Mouse (Mus musculus) embryonic facial prominence, embryonic 12.5 days (tissue): ENCODE results near the gene Gpr182. TPM values are rescaled to one million over a fixed set of nuclear protein-coding genes. Genes with fewer than 3 reads are reported as not detected.
"Not testable (repeated sequence)": the region's sequence is repeated elsewhere in the genome, so short reads cannot be mapped to it uniquely, and the experiment has no call there.

Experiments
- ATAC-seq: fragments of 200-750 bp; cut with Nextera tagmentation; 2 replicates; pipeline ENCODE4 v1.8.0; 2017; ENCODE audit not compliant: insufficient number of reproducible peaks, insufficient read depth, low FRiP score, low TSS enrichment
- H3K27ac ChIP-seq: fragments of 300-500 bp; sonication (generic); 2 replicates; pipeline ENCODE4 v1.5.1; 2016; ENCODE audit warnings: mild to moderate bottlenecking
- H3K27me3 ChIP-seq: fragments of 300-500 bp; sonication (generic); 2 replicates; pipeline ENCODE4 v1.6.1; 2016; ENCODE audit warnings: mild to moderate bottlenecking, moderate library complexity
- H3K36me3 ChIP-seq: fragments of 300-500 bp; sonication (generic); 2 replicates; pipeline ENCODE4 v1.6.1; 2016; ENCODE audit warnings: mild to moderate bottlenecking
- H3K4me1 ChIP-seq: fragments of 300-500 bp; sonication (generic); 2 replicates; pipeline ENCODE4 v1.6.1; 2016
- H3K4me2 ChIP-seq: fragments of 300-500 bp; sonication (generic); replicated peaks from 2 replicates; pipeline ENCODE4 v1.6.1; 2016; ENCODE audit warnings: mild to moderate bottlenecking, moderate library complexity
- H3K4me3 ChIP-seq: fragments of 300-500 bp; sonication (generic); 2 replicates; pipeline ENCODE4 v1.5.1; 2016; ENCODE audit warnings: mild to moderate bottlenecking
- H3K9ac ChIP-seq: fragments of 300-500 bp; sonication (generic); 2 replicates; pipeline ENCODE4 v1.6.1; 2016; ENCODE audit warnings: mild to moderate bottlenecking, moderate library complexity
- H3K9me3 ChIP-seq: fragments of 300-500 bp; sonication (generic); 2 replicates; pipeline ENCODE4 v1.6.1; 2016; ENCODE audit warnings: mild to moderate bottlenecking, moderate library complexity
- WGBS: fragments of 180-500 bp; shearing (Covaris S2); methylation state at CpG from one replicate; pipeline ENCODE4 v1.1.7; 2016; 5-methylcytosine and 5-hydroxymethylcytosine counted together
- polyA plus RNA-seq: library from polyadenylated mRNA; unstranded; fragments of >200 nt; fragmentation: Nextera tagmentation; extraction: Ambion mirVana; gene quantifications from 2 replicates; pipeline ENCODE4 v1.2.1, GENCODE M21; 2016

Gpr182 gene
- polyA plus RNA-seq, result 0.48 and 0.70 TPM in 2 replicates

GRCm38 (mm10) chr10:127751548-127751947, at the start of gene Gpr182:
Gene Gpr182 (minus strand): TSS chr10:127751732.
- WGBS, result 45% methylated on average over 8 of the region's 8 CpGs
- H3K4me3 ChIP-seq, result no peak within 1 kb of the TSS
- no peak for ATAC-seq
- peaks cover 19% of the 10 kb centered on the region for H3K36me3 ChIP-seq
- no peak within 1 kb of the TSS for H3K9ac ChIP-seq
- no peaks in the 10 kb centered on the region for H3K9me3 ChIP-seq
- H3K27ac ChIP-seq, result no peak within 1 kb of the TSS
- no peaks in the 10 kb centered on the region for H3K27me3 ChIP-seq
- peaks cover 10% of the 10 kb centered on the region; the same call in 1 of the 2 replicates for H3K4me1 ChIP-seq
- no peak within 1 kb of the TSS; the same call in 1 of the 2 replicates for H3K4me2 ChIP-seq

DNA sequence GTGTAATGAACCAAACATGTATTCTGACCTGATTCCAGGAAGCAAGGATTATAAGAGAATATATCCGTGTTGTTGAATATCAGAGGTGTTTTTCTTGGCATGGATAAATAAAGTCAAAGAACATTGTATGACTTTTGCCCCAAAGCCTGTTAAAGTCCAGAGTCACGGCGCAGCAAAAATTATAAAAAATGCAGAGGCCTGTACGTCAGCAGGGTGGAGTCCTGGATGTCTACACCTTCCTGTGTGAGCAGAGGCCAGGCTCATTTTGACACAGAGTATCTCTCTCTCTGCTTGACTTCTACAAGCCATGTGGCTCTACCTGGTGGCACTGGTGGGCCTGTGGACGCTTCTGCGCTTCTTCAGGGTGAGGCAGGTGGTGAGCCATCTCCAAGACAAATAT, 49.4 kb upstream of the Gpr182 start, which contains the start of gene Rdh16:
TSS of gene Rdh16 (plus strand) at position 262 of the 400 bp plus-strand sequence.
- ATAC-seq, result no peak
- 88% methylated on average over 6 of the region's 6 CpGs for WGBS
- Histone ChIP-seq H3K9ac (no peak within 1 kb of the TSS), H3K36me3 (no peaks in the 10 kb centered on the region), H3K9me3 (no peaks in the 10 kb centered on the region; the same call in 1 of the 2 replicates), H3K4me2 (no peak within 1 kb of the TSS), H3K4me1 (no peaks in the 10 kb centered on the region), H3K27me3 (no peaks in the 10 kb centered on the region), H3K4me3 (no peak within 1 kb of the TSS), H3K27ac (no peak within 1 kb of the TSS)

DNA sequence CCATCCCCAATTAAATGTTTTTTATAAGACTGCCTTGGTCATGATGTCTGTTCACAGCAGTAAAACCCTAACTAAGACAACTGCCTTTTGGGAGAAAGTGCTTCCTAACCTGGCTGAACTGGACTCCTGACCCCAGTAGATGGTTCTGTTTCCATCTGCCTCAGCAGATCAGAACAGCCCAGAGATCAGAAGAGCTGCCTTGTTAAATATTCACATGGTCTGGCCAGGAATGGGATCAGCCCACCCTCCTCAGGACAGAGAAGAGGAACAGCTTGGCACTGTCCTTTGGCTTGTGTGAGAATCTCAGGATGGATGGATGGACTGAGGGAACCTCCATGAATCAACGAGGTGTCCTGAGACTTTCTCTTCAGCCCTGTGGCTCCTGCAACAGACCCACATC, 47.8 kb upstream of the Gpr182 start:
- Histone ChIP-seq H3K4me3 (no peak overlapping the region), H3K36me3 (no peaks in the 10 kb centered on the region), H3K27ac (no peak overlapping the region), H3K9ac (no peak overlapping the region), H3K9me3 (no peaks in the 10 kb centered on the region; the same call in 1 of the 2 replicates), H3K4me2 (no peak overlapping the region), H3K4me1 (no peaks in the 10 kb centered on the region), H3K27me3 (no peaks in the 10 kb centered on the region)
- 67% methylated on average over 1 of the region's 1 CpGs for WGBS
- no peak for ATAC-seq

GRCm38 (mm10) chr10:127785411-127785810, 33.9 kb upstream of the Gpr182 start:
- not testable (repeated sequence) for H3K4me1 ChIP-seq, H3K4me2 ChIP-seq, H3K27ac ChIP-seq, H3K9ac ChIP-seq, H3K27me3 ChIP-seq, ATAC-seq, H3K4me3 ChIP-seq, H3K36me3 ChIP-seq, H3K9me3 ChIP-seq
- WGBS, result 80% methylated on average over 1 of the region's 1 CpGs

DNA sequence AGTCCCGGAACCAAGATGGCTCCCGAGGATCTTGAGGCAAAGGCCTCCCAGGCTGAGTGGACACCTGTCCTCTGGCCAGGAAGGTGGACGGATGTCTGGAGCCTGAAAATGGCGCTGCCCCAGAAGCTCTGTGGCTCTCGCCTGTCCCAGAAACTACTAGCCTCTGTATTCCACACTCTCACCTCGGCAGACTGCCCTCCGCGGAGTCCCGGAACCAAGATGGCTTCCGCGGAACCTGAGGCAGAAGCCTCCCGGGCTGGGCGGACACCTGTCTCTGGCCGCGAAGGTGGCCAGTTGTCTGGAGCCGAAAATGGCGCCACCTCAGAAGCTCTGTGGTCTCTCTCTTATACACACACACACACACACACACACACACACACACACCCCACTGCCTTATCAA, 30.8 kb upstream of the Gpr182 start:
- H3K9ac ChIP-seq, ATAC-seq, H3K4me1 ChIP-seq, H3K36me3 ChIP-seq, H3K4me3 ChIP-seq, H3K27ac ChIP-seq, H3K9me3 ChIP-seq, H3K4me2 ChIP-seq, H3K27me3 ChIP-seq: not testable (repeated sequence)
- 95% methylated on average over 17 of the region's 17 CpGs for WGBS

DNA sequence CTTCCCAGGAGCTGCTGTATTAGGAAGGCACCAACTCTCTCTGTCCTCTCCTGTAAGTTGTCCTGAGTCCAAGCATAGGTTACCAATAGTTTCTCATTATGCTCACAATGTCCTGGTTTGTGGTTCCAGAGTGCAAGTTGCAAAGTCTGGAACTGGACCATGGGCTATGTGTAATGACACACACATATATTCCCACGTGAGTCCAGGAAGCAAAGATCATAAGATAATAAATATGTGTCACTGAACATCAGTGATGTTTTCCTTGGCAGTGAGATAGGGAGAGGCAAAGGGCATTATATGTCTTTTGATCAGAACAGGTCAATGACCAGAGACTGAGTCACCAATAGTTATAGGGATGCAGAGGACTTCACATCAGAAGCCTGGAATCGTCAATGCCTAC, 24.5 kb upstream of the Gpr182 start, which contains the start of gene Rdh9:
TSS of gene Rdh9 (plus strand) at position 376 of the 400 bp plus-strand sequence.
- 77% methylated on average over 2 of the region's 2 CpGs for WGBS

DNA sequence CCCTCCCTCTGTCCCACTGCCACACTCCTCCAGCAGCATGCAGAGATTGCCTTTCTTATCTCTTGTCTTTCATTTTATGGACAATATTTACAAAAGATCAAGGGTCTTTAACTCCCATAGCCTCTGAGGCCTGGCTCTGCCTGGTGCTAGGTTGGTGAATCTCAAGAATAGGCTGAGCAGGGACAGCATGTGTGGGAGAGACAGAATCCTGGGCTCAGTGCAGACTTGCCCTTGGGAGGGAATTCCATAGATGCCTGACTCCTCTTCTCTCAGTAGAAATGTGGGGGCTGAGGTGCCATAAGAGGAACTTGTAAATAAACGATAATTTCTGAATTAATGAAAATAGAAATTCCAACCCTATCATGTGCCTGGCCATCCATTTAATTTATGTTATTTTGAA, 15.0 kb upstream of the Gpr182 start:
- Histone ChIP-seq H3K4me1 (no peaks in the 10 kb centered on the region), H3K27me3 (no peaks in the 10 kb centered on the region), H3K4me2 (no peak overlapping the region), H3K27ac (no peak overlapping the region), H3K9me3 (no peaks in the 10 kb centered on the region), H3K36me3 (no peaks in the 10 kb centered on the region), H3K9ac (no peak overlapping the region), H3K4me3 (no peak overlapping the region)
- WGBS, result 90% methylated on average over 1 of the region's 1 CpGs
- no peak for ATAC-seq

More for the DNA sequence above, 24.5 kb upstream of the Gpr182 start, which contains the start of gene Rdh9:
- no peaks in the 10 kb centered on the region for H3K27me3 ChIP-seq
- no peak within 1 kb of the TSS for H3K27ac ChIP-seq
- no peaks in the 10 kb centered on the region for H3K36me3 ChIP-seq
- no peaks in the 10 kb centered on the region for H3K9me3 ChIP-seq
- no peak for ATAC-seq
- H3K4me3 ChIP-seq, result no peak within 1 kb of the TSS
- no peaks in the 10 kb centered on the region for H3K4me1 ChIP-seq
- no peak within 1 kb of the TSS for H3K9ac ChIP-seq
- H3K4me2 ChIP-seq, result no peak within 1 kb of the TSS

GRCm38 (mm10) chr10:127763914-127764680, 12.6 kb upstream of the Gpr182 start:
- Histone ChIP-seq H3K4me2 (no peak overlapping the region), H3K27ac (no peak overlapping the region), H3K36me3 (no peaks in the 10 kb centered on the region), H3K9ac (no peak overlapping the region), H3K4me3 (no peak overlapping the region), H3K4me1 (no peaks in the 10 kb centered on the region), H3K9me3 (no peaks in the 10 kb centered on the region), H3K27me3 (no peaks in the 10 kb centered on the region)
- ATAC-seq, result no peak
- WGBS, result 63% methylated on average over 12 of the region's 12 CpGs

GRCm38 (mm10) chr10:127762926-127763325, 11.4 kb upstream of the Gpr182 start:
- H3K27me3 ChIP-seq, H3K9me3 ChIP-seq, H3K4me2 ChIP-seq, H3K9ac ChIP-seq, H3K4me1 ChIP-seq, ATAC-seq, H3K27ac ChIP-seq, H3K36me3 ChIP-seq, H3K4me3 ChIP-seq: not testable (repeated sequence)
- WGBS, result 86% methylated on average over 10 of the region's 10 CpGs

GRCm38 (mm10) chr10:127759181-127760110, 7.9 kb upstream of the Gpr182 start, which contains the start of the genes Rdh1 and Rdh16f1:
Gene Rdh1 (plus strand): TSS chr10:127759721.
Gene Rdh16f1 (plus strand): TSS chr10:127759787.
- ATAC-seq, result no peak
- no peak within 1 kb of the TSS for H3K4me2 ChIP-seq
- H3K4me3 ChIP-seq, result no peak within 1 kb of the TSS
- no peak within 1 kb of the TSS for H3K27ac ChIP-seq
- WGBS, result 70% methylated on average over 9 of the region's 9 CpGs
- H3K27me3 ChIP-seq, result no peaks in the 10 kb centered on the region
- no peaks in the 10 kb centered on the region for H3K9me3 ChIP-seq
- no peaks in the 10 kb centered on the region for H3K4me1 ChIP-seq
- H3K9ac ChIP-seq, result no peak within 1 kb of the TSS
- H3K36me3 ChIP-seq, result no peaks in the 10 kb centered on the region

- Histone ChIP-seq H3K9me3 (no peaks in the 10 kb centered on the region), H3K27me3 (no peaks in the 10 kb centered on the region), H3K4me3 (0 out of 2 replicates have a peak overlapping the region, but pooled peaks have one; percentile 8), H3K36me3 (no peaks in the 10 kb centered on the region), H3K4me2 (peak overlapping the region; percentile 37), H3K9ac (no peak overlapping the region), H3K27ac (no peak overlapping the region), H3K4me1 (no peaks in the 10 kb centered on the region)
- ATAC-seq, result no peak
- 47% methylated on average over 18 of the region's 18 CpGs for WGBS
These were observed 4.4 kb upstream of the Gpr182 start for GRCm38 (mm10) chr10:127755770-127756468.
